Mouse (Mus musculus) midbrain, embryonic 12.5 days (tissue): Measurements from ENCODE around the gene Mgat4d. TPM values are rescaled to one million over a fixed set of nuclear protein-coding genes. Genes with fewer than 3 reads are reported as not detected.
"Not testable (repeated sequence)": the region's sequence is repeated elsewhere in the genome, so short reads cannot be mapped to it uniquely, and the experiment has no call there.

Experiments used
- ATAC-seq: fragments of 200-750 bp; cut with Nextera tagmentation; 2 replicates; pipeline ENCODE4 v1.8.0; 2017; ENCODE audit warnings: low read depth, moderate TSS enrichment, moderate library complexity; ENCODE audit not compliant: low FRiP score
- H3K27ac ChIP-seq: fragments of 300-500 bp; sonication (generic); replicated peaks from 2 replicates; pipeline ENCODE4 v1.5.1; 2016; ENCODE audit warnings: mild to moderate bottlenecking
- H3K27me3 ChIP-seq: fragments of 300-500 bp; sonication (generic); 2 replicates; pipeline ENCODE4 v1.6.1; 2016; ENCODE audit warnings: mild to moderate bottlenecking
- H3K36me3 ChIP-seq: fragments of 300-500 bp; sonication (generic); 2 replicates; pipeline ENCODE4 v1.6.1; 2016
- H3K4me1 ChIP-seq: fragments of 300-500 bp; sonication (generic); 2 replicates; pipeline ENCODE4 v1.6.1; 2016
- H3K4me2 ChIP-seq: fragments of 300-500 bp; sonication (generic); replicated peaks from 2 replicates; pipeline ENCODE4 v1.6.1; 2016; ENCODE audit warnings: mild to moderate bottlenecking, moderate library complexity
- H3K4me3 ChIP-seq: fragments of 300-500 bp; sonication (generic); 2 replicates; pipeline ENCODE4 v1.5.1; 2016; ENCODE audit warnings: mild to moderate bottlenecking
- H3K9ac ChIP-seq: fragments of 300-500 bp; sonication (generic); replicated peaks from 2 replicates; pipeline ENCODE4 v1.6.1; 2016; ENCODE audit warnings: mild to moderate bottlenecking, moderate library complexity
- H3K9me3 ChIP-seq: fragments of 300-500 bp; sonication (generic); 2 replicates; pipeline ENCODE4 v1.6.1; 2016; ENCODE audit warnings: mild to moderate bottlenecking
- WGBS: fragments of 180-500 bp; shearing (Covaris S2); methylation state at CpG from one replicate; pipeline ENCODE4 v1.1.7; 2016; 5-methylcytosine and 5-hydroxymethylcytosine counted together
- polyA plus RNA-seq: library from polyadenylated mRNA; unstranded; fragments of >200 nt; fragmentation: Nextera tagmentation; extraction: Ambion mirVana; gene quantifications from 2 replicates; pipeline ENCODE4 v1.2.1, GENCODE M21; 2016

Mgat4d gene
- polyA plus RNA-seq, result not detected in 2 replicates

GRCm38 (mm10) chr8:83348263-83348662, at the start of gene Mgat4d:
Mgat4d (plus strand) TSS chr8:83348471.
- ATAC-seq, result no peak
- WGBS, result 84% methylated on average over 18 of the region's 18 CpGs
- H3K4me2 ChIP-seq, result no peak within 1 kb of the TSS

GRCm38 (mm10) chr8:83300135-83300534, 48.1 kb upstream of the Mgat4d start:
- no peak overlapping the region for H3K4me3 ChIP-seq

More at GRCm38 (mm10) chr8:83348263-83348662, at the start of gene Mgat4d:
- Histone ChIP-seq H3K36me3 (no peaks in the 10 kb centered on the region), H3K27ac (no peak within 1 kb of the TSS), H3K9ac (no peak within 1 kb of the TSS), H3K4me1 (no peaks in the 10 kb centered on the region), H3K27me3 (no peaks in the 10 kb centered on the region), H3K9me3 (no peaks in the 10 kb centered on the region), H3K4me3 (no peak within 1 kb of the TSS)

GRCm38 (mm10) chr8:83304946-83305345, 43.3 kb upstream of the Mgat4d start:
- WGBS, result 100% methylated on average over 1 of the region's 1 CpGs
- no peak overlapping the region for H3K9ac ChIP-seq
- no peak for ATAC-seq
- H3K4me1 ChIP-seq, result no peaks in the 10 kb centered on the region
- H3K27me3 ChIP-seq, result no peaks in the 10 kb centered on the region
- H3K27ac ChIP-seq, result no peak overlapping the region
- H3K9me3 ChIP-seq, result no peaks in the 10 kb centered on the region
- no peaks in the 10 kb centered on the region for H3K36me3 ChIP-seq
- no peak overlapping the region for H3K4me3 ChIP-seq
- H3K4me2 ChIP-seq, result no peak overlapping the region

More at GRCm38 (mm10) chr8:83300135-83300534, 48.1 kb upstream of the Mgat4d start:
- Histone ChIP-seq H3K9me3 (no peaks in the 10 kb centered on the region), H3K36me3 (no peaks in the 10 kb centered on the region), H3K27ac (no peak overlapping the region), H3K27me3 (no peaks in the 10 kb centered on the region), H3K4me1 (no peaks in the 10 kb centered on the region), H3K9ac (no peak overlapping the region), H3K4me2 (no peak overlapping the region)
- WGBS, result 54% methylated on average over 1 of the region's 1 CpGs
- ATAC-seq, result no peak

- no peak overlapping the region for H3K27ac ChIP-seq
- ATAC-seq, result no peak
- no peak overlapping the region for H3K9ac ChIP-seq
- 0 out of 2 replicates have a peak, but pooled peaks cover 13% of the 10 kb centered on the region for H3K36me3 ChIP-seq
- no peaks in the 10 kb centered on the region for H3K4me1 ChIP-seq
- no peaks in the 10 kb centered on the region for H3K27me3 ChIP-seq
- 93% methylated on average over 6 of the region's 6 CpGs for WGBS
- H3K4me3 ChIP-seq, result no peak overlapping the region
- no peak overlapping the region for H3K4me2 ChIP-seq
- no peaks in the 10 kb centered on the region for H3K9me3 ChIP-seq
Observed at GRCm38 (mm10) chr8:83309836-83310235, 38.4 kb upstream of the Mgat4d start.

- peaks cover 50% of the 10 kb centered on the region for H3K36me3 ChIP-seq
- H3K4me2 ChIP-seq, H3K27me3 ChIP-seq, H3K27ac ChIP-seq, H3K4me1 ChIP-seq, H3K9me3 ChIP-seq, ATAC-seq, H3K4me3 ChIP-seq, H3K9ac ChIP-seq: not testable (repeated sequence)
- 81% methylated on average over 4 of the region's 4 CpGs for WGBS
Observed at GRCm38 (mm10) chr8:83315084-83315483, 33.2 kb upstream of the Mgat4d start.

GRCm38 (mm10) chr8:83315691-83316090, 32.6 kb upstream of the Mgat4d start:
- 73% methylated on average over 2 of the region's 2 CpGs for WGBS
- Histone ChIP-seq H3K36me3 (peaks cover 56% of the 10 kb centered on the region), H3K9me3 (no peaks in the 10 kb centered on the region), H3K27ac (no peak overlapping the region), H3K4me2 (no peak overlapping the region), H3K27me3 (no peaks in the 10 kb centered on the region), H3K9ac (no peak overlapping the region), H3K4me1 (no peaks in the 10 kb centered on the region), H3K4me3 (no peak overlapping the region)
- no peak for ATAC-seq

- H3K4me2 ChIP-seq, result no peak overlapping the region
- no peak overlapping the region for H3K4me3 ChIP-seq
- H3K36me3 ChIP-seq, result peaks cover 59% of the 10 kb centered on the region
- no peak overlapping the region for H3K9ac ChIP-seq
- no peak overlapping the region for H3K27ac ChIP-seq
- H3K4me1 ChIP-seq, result no peaks in the 10 kb centered on the region
- no peaks in the 10 kb centered on the region for H3K9me3 ChIP-seq
- no peak for ATAC-seq
- WGBS, result 23% methylated on average over 3 of the region's 3 CpGs
- no peaks in the 10 kb centered on the region for H3K27me3 ChIP-seq
Observed at GRCm38 (mm10) chr8:83320543-83320942, 27.7 kb upstream of the Mgat4d start.

GRCm38 (mm10) chr8:83322374-83322773, 25.9 kb upstream of the Mgat4d start:
- no peaks in the 10 kb centered on the region for H3K27me3 ChIP-seq
- H3K9me3 ChIP-seq, result no peaks in the 10 kb centered on the region
- no peak for ATAC-seq
- H3K9ac ChIP-seq, result no peak overlapping the region
- 93% methylated on average over 6 of the region's 6 CpGs for WGBS
- H3K36me3 ChIP-seq, result peaks cover 50% of the 10 kb centered on the region
- H3K27ac ChIP-seq, result no peak overlapping the region
- no peak overlapping the region for H3K4me3 ChIP-seq
- no peak overlapping the region for H3K4me2 ChIP-seq
- no peaks in the 10 kb centered on the region for H3K4me1 ChIP-seq

GRCm38 (mm10) chr8:83323056-83323455, 25.2 kb upstream of the Mgat4d start:
- no peaks in the 10 kb centered on the region for H3K9me3 ChIP-seq
- no peak for ATAC-seq
- 86% methylated on average over 2 of the region's 2 CpGs for WGBS
- H3K9ac ChIP-seq, result no peak overlapping the region
- no peak overlapping the region for H3K4me2 ChIP-seq
- no peak overlapping the region for H3K27ac ChIP-seq
- no peaks in the 10 kb centered on the region for H3K27me3 ChIP-seq
- peaks cover 51% of the 10 kb centered on the region for H3K36me3 ChIP-seq
- H3K4me3 ChIP-seq, result no peak overlapping the region
- no peaks in the 10 kb centered on the region for H3K4me1 ChIP-seq

GRCm38 (mm10) chr8:83327889-83328288, 20.4 kb upstream of the Mgat4d start:
- H3K27ac ChIP-seq, result no peak overlapping the region

GRCm38 (mm10) chr8:83331567-83331898, 16.7 kb upstream of the Mgat4d start:
- Histone ChIP-seq H3K9me3 (no peaks in the 10 kb centered on the region), H3K4me3 (peak overlapping the region; percentile 90), H3K4me1 (peaks cover 7% of the 10 kb centered on the region), H3K9ac (peak overlapping the region; percentile 82), H3K36me3 (peaks cover 23% of the 10 kb centered on the region), H3K27me3 (peaks cover 7% of the 10 kb centered on the region; the same call in 1 of the 2 replicates), H3K27ac (peak overlapping the region; percentile 68; the same call in 1 of the 2 replicates), H3K4me2 (peak overlapping the region; percentile 79)
- no peak; the same call in 1 of the 2 replicates for ATAC-seq
- WGBS, result 10% methylated on average over 7 of the region's 7 CpGs

More at GRCm38 (mm10) chr8:83327889-83328288, 20.4 kb upstream of the Mgat4d start:
- Histone ChIP-seq H3K4me3 (no peak overlapping the region), H3K9me3 (no peaks in the 10 kb centered on the region), H3K36me3 (peaks cover 23% of the 10 kb centered on the region), H3K9ac (no peak overlapping the region), H3K27me3 (no peaks in the 10 kb centered on the region), H3K4me1 (peaks cover 4% of the 10 kb centered on the region), H3K4me2 (no peak overlapping the region)
- WGBS, result 94% methylated on average over 5 of the region's 5 CpGs
- no peak for ATAC-seq

- ATAC-seq, result peak; percentile 99
- peak within 1 kb of the TSS; percentile 82 for H3K9ac ChIP-seq
- peaks cover 7% of the 10 kb centered on the region for H3K4me1 ChIP-seq
- H3K27ac ChIP-seq, result peak within 1 kb of the TSS; percentile 68
- H3K9me3 ChIP-seq, result no peaks in the 10 kb centered on the region
- H3K4me3 ChIP-seq, result peak within 1 kb of the TSS; percentile 90
- H3K27me3 ChIP-seq, result peaks cover 7% of the 10 kb centered on the region; the same call in 1 of the 2 replicates
- peak within 1 kb of the TSS; percentile 79 for H3K4me2 ChIP-seq
- under 1% methylated on average over 83 of the region's 85 CpGs for WGBS
- peaks cover 18% of the 10 kb centered on the region for H3K36me3 ChIP-seq
Observed at GRCm38 (mm10) chr8:83331899-83332697, 16.2 kb upstream of the Mgat4d start, which contains the start of gene Elmod2. Elmod2 (minus strand) TSS chr8:83332486.
